In genomic region chr11:16507385-16508051, GRCm38 (mm10) we compare ENCODE assay signal across 8 mouse cellular contexts. TPM values are rescaled to one million over a fixed set of nuclear protein-coding genes. Genes with fewer than 3 reads are reported as not detected.
DNase-seq lines count a peak whose midpoint lies in the region; ATAC-seq and TF ChIP-seq lines count a peak whose summit lies in the region.

No protein-coding gene starts in this region.

- H3K36me3 ChIP-seq in forebrain, embryonic 15.5 days = peaks cover 24% of the 10 kb centered on the region
- H3K36me3 ChIP-seq in kidney, postnatal 0 days (ENCODE audit: insufficient read depth, low read length) = 0 out of 2 replicates have a peak, but pooled peaks cover 9% of the 10 kb centered on the region
- peaks cover 30% of the 10 kb centered on the region for H3K36me3 ChIP-seq in midbrain, embryonic 14.5 days (ENCODE audit: control insufficient read depth, insufficient read depth, low read length)

- peak overlapping the region; percentile 74 for H3K4me2 ChIP-seq in forebrain, embryonic 15.5 days (replicated peaks)
- H3K4me2 ChIP-seq in kidney, postnatal 0 days (ENCODE audit: low read length) = peak overlapping the region; percentile 76
- H3K4me2 ChIP-seq in midbrain, embryonic 14.5 days (ENCODE audit: low read length) = peak overlapping the region; percentile 86

- peak; percentile 8 for DNase-seq in adrenal gland, adult 2 months
- DNase-seq in adrenal gland, adult (ENCODE audit: inconsistent age in 2 of 2, low spot score in 1 of 2) = no peak
- peak; percentile 15 for DNase-seq in spleen, adult 12 weeks (ENCODE audit: low spot score)
- no peak for DNase-seq in spleen, postnatal 14 days (ENCODE audit: low spot score in 2 of 2)
- peak; percentile 35 for DNase-seq in kidney, postnatal 0 days (ENCODE audit: low spot score)
- DNase-seq in midbrain, embryonic 14.5 days = no peak
- DNase-seq in cerebellum, postnatal 10 days = no peak

- no peak for TF ChIP-seq CTCF in kidney, postnatal 0 days (IDR thresholded peaks at IDR 0.05; ENCODE audit: low read depth)

- peak overlapping the region; percentile 94 for H3K9ac ChIP-seq in forebrain, embryonic 15.5 days (replicated peaks)
- peak overlapping the region; percentile 95 for H3K9ac ChIP-seq in kidney, postnatal 0 days (ENCODE audit: low read depth, low read length)
- peak overlapping the region; percentile 98 for H3K9ac ChIP-seq in midbrain, embryonic 14.5 days (replicated peaks; ENCODE audit: low read length)

- no peaks in the 10 kb centered on the region for H3K9me3 ChIP-seq in forebrain, embryonic 15.5 days
- no peaks in the 10 kb centered on the region for H3K9me3 ChIP-seq in kidney, postnatal 0 days (replicated peaks; ENCODE audit: low read length)
- no peaks in the 10 kb centered on the region for H3K9me3 ChIP-seq in midbrain, embryonic 14.5 days (ENCODE audit: control insufficient read depth, low read length)

- H3K27ac ChIP-seq in forebrain, embryonic 15.5 days (replicated peaks) = peak overlapping the region; percentile 96
- peak overlapping the region; percentile 95 for H3K27ac ChIP-seq in kidney, postnatal 0 days
- peak overlapping the region; percentile 89 for H3K27ac ChIP-seq in midbrain, embryonic 14.5 days (replicated peaks; ENCODE audit: low read depth, low read length)

- no peaks in the 10 kb centered on the region for H3K27me3 ChIP-seq in forebrain, embryonic 15.5 days
- no peaks in the 10 kb centered on the region for H3K27me3 ChIP-seq in kidney, postnatal 0 days (ENCODE audit: insufficient read depth, low read length)
- H3K27me3 ChIP-seq in midbrain, embryonic 14.5 days (ENCODE audit: control insufficient read depth, insufficient read depth, low read length) = no peaks in the 10 kb centered on the region

- peak overlapping the region; percentile 71 for H3K4me3 ChIP-seq in forebrain, embryonic 15.5 days
- H3K4me3 ChIP-seq in kidney, postnatal 0 days (replicated peaks; ENCODE audit: low read depth, low read length) = peak overlapping the region; percentile 95
- peak overlapping the region; percentile 94 for H3K4me3 ChIP-seq in midbrain, embryonic 14.5 days (replicated peaks; ENCODE audit: low read depth, low read length)

- 5% methylated on average over 26 of the region's 26 CpGs for WGBS in forebrain, embryonic 15.5 days
- 3% methylated on average over 26 of the region's 26 CpGs for WGBS in kidney, postnatal 0 days
- WGBS in midbrain, embryonic 14.5 days = 6% methylated on average over 26 of the region's 26 CpGs

- peaks cover 20% of the 10 kb centered on the region for H3K4me1 ChIP-seq in forebrain, embryonic 15.5 days
- 0 out of 2 replicates have a peak, but pooled peaks cover 7% of the 10 kb centered on the region for H3K4me1 ChIP-seq in kidney, postnatal 0 days (replicated peaks; ENCODE audit: insufficient read depth, low read length)
- peaks cover 10% of the 10 kb centered on the region for H3K4me1 ChIP-seq in midbrain, embryonic 14.5 days (ENCODE audit: control insufficient read depth, insufficient read depth, low read length)

- ATAC-seq in forebrain, embryonic 15.5 days (replicated peaks) = no peak
- peak; percentile 65 for ATAC-seq in kidney, postnatal 0 days (replicated peaks; ENCODE audit: low FRiP score, low read depth)
- ATAC-seq in midbrain, embryonic 14.5 days (ENCODE audit: low FRiP score, low TSS enrichment) = peak; percentile 74; the same call in 1 of the 2 replicates

RNA-seq across cellular contexts. Expression of gene Sec61g, which starts 0.8 kb away (rescaled TPM):
- total RNA-seq in adrenal gland, adult 2 months (2021) = 1 to 10 TPM; 5.8 to 7.4 TPM
- polyA plus RNA-seq in adrenal gland, adult 2 months (2012; rRNA removed) = 1.2 and 2.8 TPM in 2 replicates
- 25.3 and 37.7 TPM in 2 replicates for polyA plus RNA-seq in forebrain, embryonic 15.5 days (2015; fragmentation: Nextera tagmentation; extraction: Ambion mirVana)
- polyA plus RNA-seq in kidney, postnatal 0 days (2015; fragmentation: Nextera tagmentation; extraction: Ambion mirVana) = 36.0 and 37.6 TPM in 2 replicates
- polyA plus RNA-seq in midbrain, embryonic 14.5 days (2014; fragmentation: Nextera tagmentation; extraction: Ambion mirVana) = 27.7 and 32.9 TPM in 2 replicates

Comparison
In these comparisons a context has a peak if more than half of its experiments do, and no peak if none do; other contexts are left out.
1. DNase-seq: peak in adrenal gland, adult 2 months (single experiment), spleen, adult 12 weeks (single experiment) and kidney, postnatal 0 days (single experiment); none in adrenal gland, adult (0 of 2), spleen, postnatal 14 days (0 of 2), midbrain, embryonic 14.5 days (single experiment) and cerebellum, postnatal 10 days (0 of 2).
2. Peak in every context shown above with its lines, with median percentiles within 50 percentile points of each other: H3K27ac ChIP-seq, H3K4me2 ChIP-seq, H3K4me3 ChIP-seq and H3K9ac ChIP-seq.